8 mouse cellular contexts compared by ENCODE assay signal in genomic region chr13:91908202-91908980, GRCm38 (mm10). TPM values are rescaled to one million over a fixed set of nuclear protein-coding genes. Genes with fewer than 3 reads are reported as not detected.
DNase-seq lines count a peak whose midpoint lies in the region; TF ChIP-seq lines count a peak whose summit lies in the region.

No protein-coding gene starts in this region.

- intact Hi-C loops in left cerebral cortex, adult 2 months (cut with DNase I), result loop anchor here (1.0 to 2.0 kb wide), 2 partner anchors 222 to 429 kb away; partner anchors contain the start of gene Rasgrf2

- no peaks in the 10 kb centered on the region for H3K36me3 ChIP-seq in midbrain, embryonic 10.5 days

- peak; percentile 70 for DNase-seq in R1 (ENCODE audit: low read depth, low spot score)
- DNase-seq in cerebellum, adult 9-10 months, result peak; percentile 46
- DNase-seq in frontal cortex, postnatal 25 days (ENCODE audit: low spot score in 2 of 2), result peak; percentile 52 to 77
- DNase-seq in induced T-regulatory cell, adult 2 months (ENCODE audit: low read depth), result peak; percentile 75
- peak; percentile 77 to 78 for DNase-seq in left cerebral cortex, adult 2 months (ENCODE audit: extremely low spot score in 1 of 2, low spot score in 2 of 2)
- peak; percentile 71 for DNase-seq in midbrain, embryonic 10.5 days (ENCODE audit: low spot score)
- DNase-seq in right cerebral cortex, postnatal 36 days (ENCODE audit: low spot score in 2 of 2), result peak; percentile 66 to 67
- DNase-seq in urinary bladder, postnatal 36 days (ENCODE audit: low spot score in 2 of 2), result peak; percentile 62 to 78

- H3K27ac ChIP-seq in left cerebral cortex, adult 2 months, result no peak overlapping the region
- H3K27ac ChIP-seq in midbrain, embryonic 10.5 days (replicated peaks), result no peak overlapping the region

- H3K27me3 ChIP-seq in midbrain, embryonic 10.5 days (ENCODE audit: low read depth, poor library complexity, severe bottlenecking), result no peaks in the 10 kb centered on the region

- no peaks in the 10 kb centered on the region for H3K4me1 ChIP-seq in midbrain, embryonic 10.5 days

- no peak overlapping the region for H3K4me3 ChIP-seq in left cerebral cortex, adult 2 months
- no peak overlapping the region for H3K4me3 ChIP-seq in midbrain, embryonic 10.5 days

- TF ChIP-seq CTCF in left cerebral cortex, adult 2 months (IDR thresholded peaks at IDR 0.05), result peak; percentile 98

- WGBS in midbrain, embryonic 10.5 days, result 45% methylated on average over 10 of the region's 10 CpGs

- no peaks in the 10 kb centered on the region for H3K9me3 ChIP-seq in midbrain, embryonic 10.5 days (replicated peaks)

RNA-seq across cellular contexts. Expression of gene Ckmt2, which starts 31.7 kb away (rescaled TPM):
- total RNA-seq in left cerebral cortex, adult 2 months (2021), result not detected
- polyA plus RNA-seq in midbrain, embryonic 10.5 days (2016; fragmentation: Nextera tagmentation; extraction: Ambion mirVana), result not detected in 2 replicates
